Mouse (Mus musculus) brain, embryonic 14.5 days (tissue): ENCODE data around the gene N4bp3.

Experiments
- CTCF ChIP-seq: fragments of 200-500 bp; IDR thresholded peaks from 2 replicates; pipeline ENCODE4 v1.5.1; 2012; ENCODE audit warnings: inconsistent platforms, mild to moderate bottlenecking, moderate library complexity, borderline replicate concordance; ENCODE audit not compliant: insufficient read depth, insufficient read length; ENCODE audit errors: extremely low read depth
- POLR2A ChIP-seq: fragments of 200-500 bp; IDR thresholded peaks from 2 replicates; pipeline ENCODE4 v1.6.1; 2012; ENCODE audit warnings: mild to moderate bottlenecking, inconsistent platforms, borderline replicate concordance; ENCODE audit not compliant: poor library complexity, insufficient read depth, insufficient read length, severe bottlenecking; ENCODE audit errors: extremely low read depth

DNA sequence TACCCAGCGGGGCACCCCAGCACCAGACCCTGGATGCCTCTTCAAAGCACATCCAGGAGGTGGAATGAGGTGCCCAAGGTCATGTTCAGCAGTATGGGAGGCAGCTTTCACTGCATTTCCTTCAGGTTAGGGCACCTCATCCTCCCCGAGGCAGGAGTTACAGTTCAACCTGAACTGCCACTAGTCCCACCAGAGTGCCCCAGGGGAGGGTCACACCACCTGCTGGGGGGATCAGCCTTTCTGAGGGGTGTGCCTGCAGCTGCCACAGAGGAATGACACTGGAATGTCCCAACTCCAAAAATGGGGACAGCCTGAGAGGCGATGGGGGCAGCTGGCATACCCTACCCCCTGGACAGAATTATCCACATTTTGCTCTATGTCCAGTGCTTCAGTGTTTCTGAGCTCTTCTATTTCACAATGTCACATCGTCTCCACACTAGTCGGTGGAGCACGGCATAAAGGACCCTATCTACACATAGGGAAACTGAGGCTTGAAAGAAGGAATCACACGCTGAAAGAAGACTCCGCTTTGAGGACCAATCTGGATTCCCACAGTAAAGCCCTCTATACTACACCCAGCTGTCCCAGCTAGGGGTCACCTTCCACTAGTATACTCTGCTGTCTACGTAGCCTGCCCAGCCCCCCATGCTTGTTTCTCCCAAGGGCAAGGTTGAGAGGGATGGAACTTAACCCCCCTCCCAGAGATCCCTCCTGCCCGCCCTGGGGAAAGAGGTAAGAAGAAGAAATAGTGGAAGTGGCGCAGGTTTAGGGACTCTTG is 1.3 kb downstream of the N4bp3 start:
- TF ChIP-seq POLR2A, result no peak
- no peak for TF ChIP-seq CTCF
